Mouse (Mus musculus): Measurements from ENCODE around the gene Slc46a3.
"Not testable (repeated sequence)": the region's sequence is repeated elsewhere in the genome, so short reads cannot be mapped to it uniquely, and the experiment has no call there.

Slc46a3 gene

DNA sequence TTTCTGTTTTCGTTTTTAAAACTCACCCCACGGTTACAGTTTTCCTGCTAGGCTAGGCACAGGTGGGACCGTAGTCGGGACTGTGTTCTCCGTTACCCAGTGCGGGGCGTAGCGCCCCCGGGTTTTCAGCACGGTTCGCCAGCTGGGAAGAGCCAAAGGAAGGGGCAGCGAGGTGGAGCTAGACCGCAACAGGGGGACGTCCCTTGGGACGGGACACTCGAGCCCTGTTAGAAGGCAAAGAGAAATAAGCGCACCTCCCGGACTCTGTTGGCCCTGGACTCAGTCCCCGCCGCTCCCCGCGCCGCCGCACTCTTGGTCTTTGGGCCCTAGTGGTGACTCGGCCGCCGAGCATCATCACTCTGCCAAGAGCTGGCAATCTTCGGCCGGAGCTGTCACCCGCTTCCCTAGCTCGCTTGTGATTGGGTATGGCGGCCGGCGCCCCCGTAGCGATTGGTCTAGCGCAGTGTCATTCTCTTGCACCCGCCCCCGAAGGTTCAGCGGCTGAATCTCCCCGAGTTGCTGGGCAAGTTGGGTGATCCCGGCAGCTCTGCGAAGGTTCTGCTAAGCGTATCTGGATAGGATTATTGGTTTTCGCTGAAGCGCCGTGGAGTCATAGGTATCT, at the start of gene Slc46a3:
TSS of gene Slc46a3 (minus strand) at position 361 of the 622 bp plus-strand sequence.
- DNase-seq = peak; percentile 93 to 94

- peak; percentile 11 to 24 for DNase-seq
Measured at GRCm38 (mm10) chr5:147939226-147939625, 44.6 kb upstream of the Slc46a3 start.

DNA sequence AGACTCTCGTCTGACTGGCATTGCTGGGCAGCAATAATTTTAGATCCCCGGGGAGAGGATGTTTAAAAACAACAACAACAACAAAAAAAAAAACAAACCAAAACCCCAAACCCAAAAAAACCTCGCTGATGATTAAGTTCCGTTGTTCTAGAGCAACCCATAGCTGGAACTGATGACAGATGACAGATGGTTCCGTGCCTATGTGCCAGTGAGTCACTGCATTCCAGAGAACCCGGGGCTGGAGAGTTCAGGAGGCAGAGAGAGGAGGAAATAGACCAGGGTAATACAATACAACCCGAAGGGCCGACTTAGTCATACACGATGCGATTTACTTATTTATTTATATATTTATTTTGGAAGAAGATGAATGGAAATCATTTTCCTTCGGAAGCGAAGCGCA, 40.5 kb upstream of the Slc46a3 start:
- DNase-seq = no peak

- peak in 1 of 2 experiments; percentile 10 for DNase-seq
Measured at GRCm38 (mm10) chr5:147928668-147929497, 34.3 kb upstream of the Slc46a3 start.

DNA sequence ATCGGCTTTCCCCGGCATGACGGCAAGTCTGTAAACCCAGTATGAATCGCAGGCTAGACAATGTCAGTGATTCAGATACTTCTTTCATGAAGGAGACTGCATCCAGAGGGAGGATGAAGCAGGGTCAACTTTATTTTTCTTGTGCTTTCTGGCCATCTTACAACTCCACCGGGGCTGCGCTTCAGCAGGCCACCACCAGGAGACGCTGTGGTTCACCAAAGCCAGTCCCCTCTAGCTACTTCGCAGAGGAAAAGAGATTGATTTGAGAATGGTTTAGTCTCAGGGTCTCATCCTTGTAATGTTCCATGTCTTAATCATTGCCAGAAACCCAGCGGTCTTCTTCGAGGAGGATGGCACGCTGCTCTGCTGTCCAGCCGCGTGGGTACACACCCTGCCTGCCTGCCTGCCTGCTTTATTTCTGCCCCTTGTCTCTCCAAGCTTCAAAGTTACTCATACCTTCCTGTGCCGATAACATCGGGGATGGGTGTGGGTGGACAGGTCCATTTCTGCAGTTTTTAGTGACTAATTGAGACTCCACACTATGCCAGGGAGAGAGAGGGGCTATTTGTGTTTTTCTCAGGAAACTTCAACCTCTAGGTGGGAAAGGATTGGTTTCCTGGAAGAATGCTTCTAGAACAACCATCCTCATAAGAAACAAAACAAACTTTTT, 31.5 kb upstream of the Slc46a3 start:
- DNase-seq = peak; percentile 51 to 54

GRCm38 (mm10) chr5:147924621-147925020, 30.0 kb upstream of the Slc46a3 start:
- no peak for DNase-seq

DNA sequence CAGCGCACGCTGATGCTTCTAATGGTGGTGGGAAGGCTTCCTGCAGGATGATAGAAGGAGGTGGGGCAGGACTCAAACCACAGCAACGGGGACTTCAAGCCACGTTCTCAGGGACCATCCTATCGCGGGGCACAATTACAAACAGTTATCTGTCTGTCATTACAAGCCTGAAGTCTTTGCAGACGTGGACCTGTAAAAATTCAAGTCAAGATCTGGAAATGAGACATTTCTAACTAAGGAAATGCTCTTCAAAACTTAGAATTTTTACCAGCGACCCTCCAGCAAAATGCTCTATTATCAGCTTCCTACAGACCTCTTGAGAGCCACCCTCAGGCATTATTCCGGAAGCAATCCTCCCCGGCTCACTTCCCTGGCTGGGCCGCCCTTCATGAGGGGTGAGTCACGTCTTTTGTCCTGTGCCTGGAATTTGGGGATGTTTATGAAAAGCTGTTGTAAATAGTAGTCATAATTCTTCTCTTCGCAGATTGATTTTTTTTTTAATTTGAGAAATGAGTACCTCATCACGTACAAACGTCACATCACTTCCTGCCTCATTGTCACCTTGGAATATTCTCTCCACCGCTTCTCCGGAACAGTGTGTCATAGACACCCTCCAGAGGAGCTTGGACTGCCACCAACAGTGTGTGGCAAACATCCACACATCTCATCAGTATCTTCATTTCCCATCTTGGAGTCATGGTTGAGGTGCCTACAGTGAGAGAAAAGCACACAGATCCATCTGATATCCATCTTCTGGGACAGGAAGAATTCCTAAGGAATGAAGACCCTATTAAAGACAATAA, 23.6 kb upstream of the Slc46a3 start:
- DNase-seq = peak; percentile 59 to 77

GRCm38 (mm10) chr5:147916171-147916570, 21.6 kb upstream of the Slc46a3 start:
- no peak for DNase-seq

GRCm38 (mm10) chr5:147915038-147915566, 20.5 kb upstream of the Slc46a3 start:
- DNase-seq = peak; percentile 16 to 34

GRCm38 (mm10) chr5:147913241-147913842, 18.7 kb upstream of the Slc46a3 start:
- DNase-seq = peak; percentile 46 to 53

DNA sequence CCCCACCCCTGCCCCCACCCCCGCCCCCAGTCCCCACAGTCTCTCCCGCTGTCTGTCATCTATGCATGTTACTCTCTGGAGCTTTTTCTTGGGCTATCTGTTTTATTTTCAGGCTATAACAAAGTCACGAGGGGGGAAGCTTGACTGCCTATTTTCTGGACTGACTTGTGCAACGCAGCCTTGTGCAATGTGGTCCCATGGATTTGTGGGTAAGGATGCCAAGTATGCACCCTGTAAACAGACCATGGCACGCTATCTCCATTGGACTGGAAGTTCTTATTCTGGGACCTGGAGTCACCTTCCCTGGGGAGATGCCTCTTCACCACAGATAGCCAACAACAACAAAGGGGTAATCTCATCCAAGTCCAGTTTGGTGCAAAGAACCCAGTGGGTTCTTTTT, 17.1 kb upstream of the Slc46a3 start:
- no peak for DNase-seq

DNA sequence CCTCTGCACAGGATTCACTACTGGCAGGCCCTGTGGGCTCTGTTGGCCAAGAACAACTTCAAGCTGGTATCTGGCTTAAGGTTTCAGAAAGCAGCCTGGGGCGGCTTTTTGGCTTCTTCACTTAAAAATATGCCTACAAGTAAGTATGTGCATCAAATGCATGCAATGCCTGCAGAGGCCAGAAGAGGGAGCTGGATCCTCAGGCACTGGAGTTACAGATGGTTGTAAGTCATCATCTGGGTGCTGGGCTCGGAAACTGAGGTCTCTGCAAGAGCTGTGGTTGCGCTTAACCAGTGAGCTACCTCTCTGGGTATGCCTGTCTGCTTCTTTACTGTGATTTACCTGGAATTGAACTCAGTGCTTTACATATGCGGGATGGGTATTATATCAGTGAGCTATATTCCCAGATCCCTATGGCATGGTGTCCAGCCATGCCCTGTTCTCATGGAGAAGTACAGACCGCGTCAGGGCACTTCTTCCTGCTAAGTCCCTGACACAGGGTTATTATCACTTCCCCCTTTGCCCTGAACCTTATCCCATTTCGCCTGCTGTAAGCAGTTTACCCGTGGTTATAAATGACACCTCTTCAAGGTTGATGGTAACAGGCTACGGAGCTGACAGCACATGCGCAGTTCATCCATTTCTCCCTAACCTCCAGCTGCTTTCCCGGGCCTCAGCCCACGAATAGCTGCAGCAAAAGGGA, 16.3 kb upstream of the Slc46a3 start:
- peak in 1 of 2 experiments; percentile 14 for DNase-seq

- DNase-seq = peak in 1 of 2 experiments; percentile 24
Measured at GRCm38 (mm10) chr5:147907851-147908250, 13.2 kb upstream of the Slc46a3 start.

GRCm38 (mm10) chr5:147907144-147907543, 12.5 kb upstream of the Slc46a3 start:
- no peak for DNase-seq

DNA sequence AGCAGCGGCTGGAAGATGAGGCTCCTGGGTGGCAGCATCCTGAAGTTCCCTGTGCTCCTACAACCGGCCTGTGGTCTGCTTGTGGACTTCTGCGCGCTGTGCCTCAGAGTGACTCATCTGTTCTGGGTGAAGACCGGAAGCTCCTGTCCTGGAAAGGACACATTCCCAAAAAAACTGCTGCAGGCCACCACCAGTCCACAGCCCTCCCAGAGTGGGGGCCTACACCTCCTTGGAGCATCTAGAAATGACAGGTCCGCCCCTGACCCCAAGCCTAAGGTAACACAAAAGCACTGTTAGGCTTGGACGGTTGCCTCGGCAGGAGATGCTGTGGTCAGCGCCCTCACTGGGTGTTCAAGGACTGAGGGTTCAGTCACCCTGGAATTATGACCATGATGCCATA, 8.6 kb upstream of the Slc46a3 start:
- no peak for DNase-seq

GRCm38 (mm10) chr5:147902008-147902757, 7.6 kb upstream of the Slc46a3 start:
- DNase-seq = no peak

- DNase-seq = no peak
Measured at GRCm38 (mm10) chr5:147898968-147899549, 4.4 kb upstream of the Slc46a3 start.

GRCm38 (mm10) chr5:147898254-147898653, 3.6 kb upstream of the Slc46a3 start:
- DNase-seq = no peak

DNA sequence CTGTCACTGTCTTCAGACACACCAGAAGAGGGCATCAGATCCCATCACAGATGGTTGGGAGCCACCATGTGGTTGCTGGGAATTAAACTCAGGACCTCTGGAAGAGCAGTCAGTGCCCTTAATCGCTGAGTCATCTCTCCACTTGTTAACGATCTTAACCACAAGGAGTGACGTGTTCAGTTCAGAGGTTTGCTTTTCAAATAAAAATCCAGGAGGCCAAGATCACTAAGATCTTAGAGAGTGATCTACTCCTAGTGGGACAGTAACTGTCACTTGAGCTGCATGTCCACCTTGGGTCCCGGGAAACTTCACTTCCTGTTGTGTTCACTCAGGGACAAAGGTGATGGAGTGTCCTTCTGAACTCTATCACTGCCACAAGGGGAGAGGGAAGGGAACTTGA, 1.9 kb upstream of the Slc46a3 start:
- DNase-seq = not testable (repeated sequence)

Measured in kidney, postnatal 36 days (tissue).